Mouse (Mus musculus) lung, adult 2 months (tissue): ENCODE data around the gene Shcbp1. TPM values are rescaled to one million over a fixed set of nuclear protein-coding genes. Genes with fewer than 3 reads are reported as not detected.

Source experiments
- DNase-seq: peaks from one replicate; pipeline ENCODE4 v3.0.0; 2022
- H3K4me1 ChIP-seq: fragments of 200-500 bp; 2 replicates; pipeline ENCODE4 v1.6.1; 2011; ENCODE audit warnings: low read length; ENCODE audit not compliant: control insufficient read depth, insufficient read depth
- H3K4me3 ChIP-seq: fragments of 200-500 bp; replicated peaks from 2 replicates; pipeline ENCODE3; 2011; ENCODE audit warnings: low read depth, mild to moderate bottlenecking, control low read depth, low read length; ENCODE audit errors: extremely low read depth
- CTCF ChIP-seq: fragments of 200-500 bp; IDR thresholded peaks from 2 replicates; pipeline ENCODE4 v1.5.1; 2011; ENCODE audit warnings: mild to moderate bottlenecking, low read length, control low read depth; ENCODE audit not compliant: insufficient read depth
- POLR2A ChIP-seq: fragments of 200-500 bp; IDR thresholded peaks from 2 replicates; pipeline ENCODE4 v1.6.1; 2011; ENCODE audit warnings: low read depth, mild to moderate bottlenecking, control low read depth, low read length, borderline replicate concordance; ENCODE audit errors: extremely low read depth
- WGBS: fragments of 180-500 bp; shearing (Covaris S2); methylation state at CpG from one replicate; pipeline ENCODE4 v1.1.7; 2018; 5-methylcytosine and 5-hydroxymethylcytosine counted together
- polyA plus RNA-seq: library from polyadenylated mRNA; depleted of rRNA; stranded (reverse); fragments of >200 nt; gene quantifications from 2 replicates; pipeline ENCODE4 v1.2.3, GENCODE M21; 2012; rRNA removed

Gene Shcbp1
- polyA plus RNA-seq, 1 experiment = 0.44 TPM

- H3K4me1 ChIP-seq = no peaks in the 10 kb centered on the region
- TF ChIP-seq CTCF (no peak), POLR2A (no peak)
- DNase-seq = no peak
- no peak overlapping the region for H3K4me3 ChIP-seq
- 35% methylated on average over 1 of the region's 1 CpGs for WGBS
These were observed 87.7 kb downstream of the Shcbp1 start for GRCm38 (mm10) chr8:4691634-4692033.

Other genes with a start within 250 kb of the Shcbp1 start
- 0.51 and 1.1 TPM in 2 replicates for gene Zfp958, start 166.4 kb downstream of the Shcbp1 start, polyA plus RNA-seq